Mouse (Mus musculus) ES-E14 (cell line): ENCODE measurements around the gene Cadm1. TPM values are rescaled to one million over a fixed set of nuclear protein-coding genes. Genes with fewer than 3 reads are reported as not detected.

Experiments used
- DNase-seq: peaks from one replicate; pipeline ENCODE4 v3.0.0-alpha.2; 2013; ENCODE audit warnings: low read depth, low spot score
- H3K27ac ChIP-seq: 2 replicates; pipeline ENCODE4 v1.5.1; 2012; ENCODE audit warnings: low read depth, mild to moderate bottlenecking, low read length, moderate library complexity, mixed read lengths; ENCODE audit not compliant: poor library complexity, insufficient read depth, severe bottlenecking
- H3K36me3 ChIP-seq: 2 replicates; pipeline ENCODE4 v1.6.1; 2012; ENCODE audit warnings: mild to moderate bottlenecking, low read length, moderate library complexity, mixed read lengths; ENCODE audit not compliant: control insufficient read depth, poor library complexity, insufficient read depth, severe bottlenecking
- H3K4me1 ChIP-seq, 2 experiments: fragments of 150-350 bp in 1 of 2; sonication (generic) in 1 of 2; 2 replicates each; pipeline ENCODE4 v1.6.1; 2012; ENCODE audit warnings: low read length in 2 of 2, mild to moderate bottlenecking in 1 of 2, mixed read lengths in 1 of 2; ENCODE audit not compliant: control insufficient read depth in 2 of 2, insufficient read depth in 2 of 2, poor library complexity in 1 of 2
- H3K4me3 ChIP-seq, 2 experiments: fragments of 150-350 bp in 1 of 2; sonication (generic) in 1 of 2; 2 replicates each; pipeline ENCODE4 v1.5.1; 2012; ENCODE audit warnings: low read length in 2 of 2, low read depth in 1 of 2, mild to moderate bottlenecking in 1 of 2, mixed read lengths in 1 of 2; ENCODE audit not compliant: insufficient read depth in 1 of 2, poor library complexity in 1 of 2, severe bottlenecking in 1 of 2
- H3K9ac ChIP-seq: 2 replicates; pipeline ENCODE4 v1.6.1; 2012; ENCODE audit warnings: low read depth, mild to moderate bottlenecking, low read length, mixed read lengths; ENCODE audit not compliant: poor library complexity, insufficient read depth, severe bottlenecking
- H3K9me3 ChIP-seq: fragments of 150-350 bp; sonication (generic); 2 replicates; pipeline ENCODE4 v1.6.1; 2012; ENCODE audit warnings: low read depth, mild to moderate bottlenecking, low read length; ENCODE audit not compliant: control insufficient read depth, insufficient read depth
- CHD2 ChIP-seq: IDR thresholded peaks from 2 replicates; pipeline ENCODE4 v1.6.1; 2014; ENCODE audit warnings: mild to moderate bottlenecking, low read depth, low read length, inconsistent platforms
- HCFC1 ChIP-seq: IDR thresholded peaks from 2 replicates; pipeline ENCODE4 v1.6.1; 2012; ENCODE audit warnings: low read length, inconsistent platforms, borderline replicate concordance; ENCODE audit not compliant: insufficient read depth
- MAFK ChIP-seq: IDR thresholded peaks from 2 replicates; pipeline ENCODE4 v1.6.1; 2014; ENCODE audit warnings: mild to moderate bottlenecking, low read depth, low read length, inconsistent platforms; ENCODE audit not compliant: insufficient read depth
- ZC3H11A ChIP-seq: IDR thresholded peaks from 2 replicates; pipeline ENCODE4 v1.6.1; 2012; ENCODE audit warnings: low read depth, mild to moderate bottlenecking, inconsistent platforms, low read length, borderline replicate concordance
- ZNF384 ChIP-seq: IDR thresholded peaks from 2 replicates; pipeline ENCODE4 v1.6.1; 2012; ENCODE audit warnings: low read depth, low read length, inconsistent platforms
- in situ Hi-C, 2 experiments: fragments of 600-800 bp; cut with MboI; formaldehyde crosslinking; loops; one replicate each; pipeline ENCODE4 v1.15.1; 2025; ENCODE audit warnings: low sequenced_read_pairs in 2 of 2, inconsistent platforms in 1 of 2; ENCODE audit not compliant: unreplicated experiment in 2 of 2
- total RNA-seq: library from RNA; depleted of rRNA; stranded (reverse); fragments of 300-350 nt; gene quantifications from 2 replicates; pipeline ENCODE4 v1.2.3, GENCODE M21; 2012

Gene Cadm1
- total RNA-seq, 1 experiment = 78.7 TPM

DNA sequence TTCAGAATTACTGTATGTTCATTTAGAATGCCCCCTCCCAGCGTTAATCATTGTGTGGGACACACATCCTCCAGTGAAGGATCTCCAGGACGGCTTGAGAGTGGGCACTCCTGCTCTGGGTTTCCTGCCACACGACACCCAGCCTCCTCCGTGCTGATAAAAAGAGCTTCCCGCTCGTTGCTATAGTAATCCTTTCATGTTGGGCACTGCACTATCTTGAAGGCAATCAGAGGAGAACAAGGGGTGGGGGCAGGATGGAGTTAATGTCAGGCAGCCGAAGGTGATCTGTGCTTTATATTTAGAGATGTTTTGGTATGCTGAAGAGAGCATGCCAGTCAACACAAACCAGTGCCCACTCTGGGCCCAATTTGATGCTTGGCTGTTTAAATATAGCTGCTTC lies 209.3 kb downstream of the Cadm1 start:
- Histone ChIP-seq H3K4me1 (peaks cover 3 to 10% of the 10 kb centered on the region in 2 experiments; a peak in 3 of 4 replicates), H3K27ac (no peak overlapping the region), H3K9me3 (no peaks in the 10 kb centered on the region), H3K4me3 (no peak overlapping the region), H3K36me3 (0 out of 2 replicates have a peak, but pooled peaks cover 3% of the 10 kb centered on the region), H3K9ac (no peak overlapping the region)
- no peak for DNase-seq
- TF ChIP-seq CHD2 (no peak), ZNF384 (no peak), ZC3H11A (no peak), HCFC1 (no peak)
- in situ Hi-C loops = no loop called here

DNA sequence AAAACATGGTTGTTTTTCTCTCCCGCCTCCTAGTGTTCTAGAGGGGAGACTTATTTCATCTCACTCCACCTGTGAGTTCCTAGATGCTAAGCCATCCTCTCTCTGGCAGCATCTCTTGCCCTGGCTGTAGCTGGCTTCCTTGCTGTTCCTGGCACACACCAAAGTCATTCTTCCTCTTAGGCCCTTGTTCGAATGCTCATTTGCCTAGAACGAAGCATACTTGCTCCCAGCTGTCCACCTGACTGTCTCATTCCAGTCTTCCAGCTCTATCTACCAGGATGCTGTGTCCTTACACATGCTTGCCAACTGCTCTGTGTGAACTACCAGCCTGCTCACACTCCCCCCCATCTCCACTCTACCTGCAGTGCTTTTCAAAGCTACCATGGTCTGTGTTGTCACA lies 211.8 kb downstream of the Cadm1 start:
- Histone ChIP-seq H3K4me3 (no peak overlapping the region), H3K36me3 (0 out of 2 replicates have a peak, but pooled peaks cover 3% of the 10 kb centered on the region), H3K9me3 (no peaks in the 10 kb centered on the region), H3K27ac (no peak overlapping the region), H3K4me1 (peaks cover 3 to 9% of the 10 kb centered on the region in 2 experiments; a peak in 3 of 4 replicates), H3K9ac (no peak overlapping the region)
- in situ Hi-C loops = no loop called here
- TF ChIP-seq CHD2 (no peak), MAFK (no peak), ZNF384 (no peak), ZC3H11A (no peak), HCFC1 (no peak)
- no peak for DNase-seq

DNA sequence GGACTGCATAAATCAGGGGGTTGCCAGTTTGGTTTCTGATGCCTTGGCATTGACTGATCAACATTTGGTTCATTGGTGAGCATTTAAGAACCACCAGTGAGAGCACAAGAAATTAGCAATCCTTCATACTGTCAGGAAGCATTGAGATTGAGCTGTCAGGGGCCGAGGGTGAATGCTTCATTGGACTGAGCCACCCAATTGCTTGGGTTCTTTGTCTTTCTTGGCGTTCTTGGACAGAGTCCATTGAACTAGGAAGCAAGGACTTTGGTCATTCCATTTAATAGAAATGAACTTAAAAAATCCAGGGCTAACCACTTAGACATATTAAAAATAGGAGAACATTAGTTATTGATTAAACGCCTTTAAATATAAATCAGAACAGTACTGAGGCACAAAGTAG lies 214.9 kb downstream of the Cadm1 start:
- Histone ChIP-seq H3K9ac (no peak overlapping the region), H3K9me3 (no peaks in the 10 kb centered on the region), H3K4me1 (peaks cover 0 to 3% of the 10 kb centered on the region in 2 experiments; a peak in 2 of 4 replicates), H3K36me3 (0 out of 2 replicates have a peak, but pooled peaks cover 3% of the 10 kb centered on the region), H3K4me3 (no peak overlapping the region), H3K27ac (no peak overlapping the region)
- TF ChIP-seq ZC3H11A = no peak
- TF ChIP-seq HCFC1 = no peak
- TF ChIP-seq CHD2 = no peak
- TF ChIP-seq MAFK = no peak
- no peak for TF ChIP-seq ZNF384
- in situ Hi-C loops = no loop called here
- DNase-seq = no peak

DNA sequence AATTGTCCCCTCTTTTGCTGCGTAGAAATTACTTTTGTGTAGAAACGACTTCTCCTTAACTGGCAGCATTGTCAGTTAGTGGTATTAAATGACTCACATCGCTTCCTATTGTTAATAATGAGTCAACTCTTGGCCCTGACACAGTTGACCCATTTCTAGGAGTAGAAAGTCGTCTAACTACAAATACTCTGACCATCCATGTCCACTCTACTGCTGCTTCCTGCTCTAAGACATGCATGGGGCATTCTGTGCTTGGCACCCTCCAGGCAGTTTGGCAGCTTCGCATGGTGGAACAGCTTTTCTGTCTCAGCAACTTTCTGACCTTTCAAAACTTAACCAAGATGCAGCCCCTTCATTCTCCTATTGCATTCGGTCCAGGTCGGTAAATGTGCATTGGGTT lies 215.7 kb downstream of the Cadm1 start:
- in situ Hi-C loops = no loop called here
- Histone ChIP-seq H3K4me1 (no peaks in the 10 kb centered on the region), H3K9ac (no peak overlapping the region), H3K4me3 (no peak overlapping the region), H3K27ac (no peak overlapping the region), H3K36me3 (0 out of 2 replicates have a peak, but pooled peaks cover under 1% of the 10 kb centered on the region), H3K9me3 (no peaks in the 10 kb centered on the region)
- no peak for DNase-seq
- TF ChIP-seq HCFC1 (no peak), ZC3H11A (no peak), CHD2 (no peak), ZNF384 (no peak), MAFK (no peak)

DNA sequence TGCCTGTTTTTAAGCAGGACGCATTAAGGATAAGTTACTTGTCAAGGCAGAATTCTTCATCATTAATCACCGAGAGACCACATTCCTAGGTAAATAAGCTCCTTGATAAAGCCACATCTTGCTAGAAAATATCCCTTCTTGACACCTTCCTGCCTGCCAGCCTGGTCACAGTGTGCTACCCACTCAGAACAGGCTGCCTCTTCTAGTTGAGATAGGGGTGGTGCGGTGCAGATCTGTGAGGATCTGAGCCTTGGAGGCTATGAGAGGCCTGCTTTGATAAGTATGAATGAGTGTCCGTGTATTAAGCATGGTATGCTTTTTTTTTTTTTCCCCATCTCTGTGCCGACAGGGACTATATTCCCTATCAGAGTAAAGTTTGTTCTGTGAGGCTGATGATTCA lies 219.2 kb downstream of the Cadm1 start:
- Histone ChIP-seq H3K36me3 (no peaks in the 10 kb centered on the region), H3K9me3 (no peaks in the 10 kb centered on the region), H3K27ac (no peak overlapping the region), H3K4me1 (peaks cover 0 to under 1% of the 10 kb centered on the region in 2 experiments; a peak in 1 of 4 replicates), H3K9ac (no peak overlapping the region), H3K4me3 (no peak overlapping the region)
- in situ Hi-C loops = no loop called here
- TF ChIP-seq CHD2 (no peak), HCFC1 (no peak), ZNF384 (no peak), MAFK (no peak), ZC3H11A (no peak)
- no peak for DNase-seq
